19 mouse cellular contexts compared by ENCODE assay signal in genomic region chr2:22149721-22150120, GRCm38 (mm10).
A peak's percentile ranks its signal among the peaks of the same experiment; 100 is the strongest.
DNase-seq lines count a peak whose midpoint lies in the region; ATAC-seq and TF ChIP-seq lines count a peak whose summit lies in the region.
"Had no signal": no experiment of that assay in that cellular context is flagged by ENCODE, and none has a peak within 500 bp of the region (broad histone marks: within the 10 kb centered on the region; RNA-seq: fewer than 3 reads in every experiment).

No protein-coding gene starts in this region.

- no peak for TF ChIP-seq CTCF in forebrain, postnatal 0 days (IDR thresholded peaks at IDR 0.05; ENCODE audit: low read depth)
- no peak for TF ChIP-seq CTCF in lung, postnatal 0 days (IDR thresholded peaks at IDR 0.05)

- H3K36me3 ChIP-seq in forebrain, embryonic 14.5 days (ENCODE audit: control insufficient read depth, insufficient read depth, low read length), result no peaks in the 10 kb centered on the region
- no peaks in the 10 kb centered on the region for H3K36me3 ChIP-seq in forebrain, postnatal 0 days (ENCODE audit: insufficient read depth)
- no peaks in the 10 kb centered on the region for H3K36me3 ChIP-seq in hindbrain, embryonic 12.5 days
- no peaks in the 10 kb centered on the region for H3K36me3 ChIP-seq in midbrain, embryonic 12.5 days
- H3K36me3 ChIP-seq in lung, postnatal 0 days (ENCODE audit: insufficient read depth, low read length), result no peaks in the 10 kb centered on the region
- H3K36me3 ChIP-seq: heart, embryonic 13.5 days; limb, embryonic 10.5 days; liver, embryonic 12.5 days had no signal

- TF ChIP-seq EP300 in lung, postnatal 0 days (IDR thresholded peaks at IDR 0.05), result no peak

- H3K27ac ChIP-seq in forebrain, embryonic 14.5 days (ENCODE audit: low read depth, low read length), result no peak overlapping the region
- H3K27ac ChIP-seq in forebrain, postnatal 0 days (ENCODE audit: low read depth, low read length), result no peak overlapping the region
- H3K27ac ChIP-seq in hindbrain, embryonic 12.5 days, result no peak overlapping the region
- no peak overlapping the region for H3K27ac ChIP-seq in midbrain, embryonic 12.5 days (replicated peaks)
- no peak overlapping the region for H3K27ac ChIP-seq in lung, postnatal 0 days (ENCODE audit: low read length)
- H3K27ac ChIP-seq: heart, embryonic 13.5 days; limb, embryonic 10.5 days; liver, embryonic 12.5 days had no signal

- H3K9me3 ChIP-seq in forebrain, embryonic 14.5 days (replicated peaks; ENCODE audit: control insufficient read depth, low read length), result no peaks in the 10 kb centered on the region
- no peaks in the 10 kb centered on the region for H3K9me3 ChIP-seq in forebrain, postnatal 0 days (ENCODE audit: low read length)
- no peaks in the 10 kb centered on the region for H3K9me3 ChIP-seq in hindbrain, embryonic 12.5 days (replicated peaks)
- H3K9me3 ChIP-seq in midbrain, embryonic 12.5 days, result no peaks in the 10 kb centered on the region
- no peaks in the 10 kb centered on the region for H3K9me3 ChIP-seq in lung, postnatal 0 days (ENCODE audit: low read length)
- H3K9me3 ChIP-seq: heart, embryonic 13.5 days; limb, embryonic 10.5 days; liver, embryonic 12.5 days had no signal

- ATAC-seq in forebrain, embryonic 14.5 days, result no peak
- no peak for ATAC-seq in forebrain, postnatal 0 days
- ATAC-seq in hindbrain, embryonic 12.5 days (ENCODE audit: low FRiP score), result peak; percentile 67
- ATAC-seq in midbrain, embryonic 12.5 days (ENCODE audit: low FRiP score, low read depth), result peak; percentile 56
- no peak for ATAC-seq in lung, postnatal 0 days
- ATAC-seq: intestine, postnatal 0 days; liver, embryonic 12.5 days had no signal

- H3K27me3 ChIP-seq in forebrain, embryonic 14.5 days (replicated peaks; ENCODE audit: control insufficient read depth, insufficient read depth, low read length), result no peaks in the 10 kb centered on the region
- H3K27me3 ChIP-seq in forebrain, postnatal 0 days (ENCODE audit: insufficient read depth, low read length), result no peaks in the 10 kb centered on the region
- H3K27me3 ChIP-seq in hindbrain, embryonic 12.5 days, result no peaks in the 10 kb centered on the region
- no peaks in the 10 kb centered on the region for H3K27me3 ChIP-seq in midbrain, embryonic 12.5 days
- no peaks in the 10 kb centered on the region for H3K27me3 ChIP-seq in lung, postnatal 0 days (replicated peaks; ENCODE audit: insufficient read depth, low read length)
- H3K27me3 ChIP-seq: CH12.LX; heart, embryonic 13.5 days; liver, embryonic 12.5 days had no signal

- H3K4me1 ChIP-seq in forebrain, embryonic 14.5 days (ENCODE audit: control insufficient read depth, insufficient read depth, low read length), result no peaks in the 10 kb centered on the region
- H3K4me1 ChIP-seq in forebrain, postnatal 0 days (ENCODE audit: insufficient read depth), result no peaks in the 10 kb centered on the region
- peaks cover 2% of the 10 kb centered on the region; the same call in 1 of the 2 replicates for H3K4me1 ChIP-seq in hindbrain, embryonic 12.5 days
- H3K4me1 ChIP-seq in midbrain, embryonic 12.5 days, result peaks cover 4% of the 10 kb centered on the region; the same call in 1 of the 2 replicates
- no peaks in the 10 kb centered on the region for H3K4me1 ChIP-seq in lung, postnatal 0 days (ENCODE audit: insufficient read depth, low read depth, low read length)
- H3K4me1 ChIP-seq: heart, embryonic 13.5 days; limb, embryonic 10.5 days; liver, embryonic 12.5 days had no signal

- no peak overlapping the region for H3K9ac ChIP-seq in forebrain, embryonic 14.5 days (ENCODE audit: low read length)
- H3K9ac ChIP-seq in forebrain, postnatal 0 days, result no peak overlapping the region
- H3K9ac ChIP-seq in hindbrain, embryonic 12.5 days, result no peak overlapping the region
- H3K9ac ChIP-seq in midbrain, embryonic 12.5 days (replicated peaks), result no peak overlapping the region
- no peak overlapping the region for H3K9ac ChIP-seq in lung, postnatal 0 days (replicated peaks; ENCODE audit: low read depth)
- H3K9ac ChIP-seq: heart, embryonic 13.5 days; liver, embryonic 12.5 days had no signal

- no peak overlapping the region for H3K4me2 ChIP-seq in forebrain, embryonic 14.5 days (ENCODE audit: low read length)
- H3K4me2 ChIP-seq in forebrain, postnatal 0 days (ENCODE audit: low read depth), result no peak overlapping the region
- no peak overlapping the region for H3K4me2 ChIP-seq in hindbrain, embryonic 12.5 days (replicated peaks)
- H3K4me2 ChIP-seq in midbrain, embryonic 12.5 days (replicated peaks), result no peak overlapping the region
- no peak overlapping the region for H3K4me2 ChIP-seq in lung, postnatal 0 days (replicated peaks; ENCODE audit: low read depth, low read length)
- H3K4me2 ChIP-seq: heart, embryonic 13.5 days; liver, embryonic 12.5 days had no signal

- peak; percentile 39 for DNase-seq in forebrain, embryonic 14.5 days (ENCODE audit: low spot score)
- no peak for DNase-seq in forebrain, postnatal 0 days
- no peak for DNase-seq in lung, postnatal 4 days
- no peak for DNase-seq in right cerebral cortex, postnatal 36 days (ENCODE audit: low spot score in 2 of 2)
- DNase-seq in lung, postnatal 0 days (ENCODE audit: low spot score), result no peak
- no peak for DNase-seq in liver
- DNase-seq: adrenal gland, adult 8-10 months; cerebellum, adult 2 months; heart, postnatal 36 days; kidney, postnatal 14 days; right cerebral cortex, postnatal 25 days; thymus, postnatal 14 days had no signal

- 10% methylated on average over 2 of the region's 2 CpGs for WGBS in forebrain, embryonic 14.5 days
- WGBS in forebrain, postnatal 0 days, result 19% methylated on average over 2 of the region's 2 CpGs
- 13% methylated on average over 2 of the region's 2 CpGs for WGBS in hindbrain, embryonic 12.5 days
- WGBS in midbrain, embryonic 12.5 days, result 5% methylated on average over 2 of the region's 2 CpGs
- 33% methylated on average over 2 of the region's 2 CpGs for WGBS in lung, postnatal 0 days

- no peak overlapping the region for H3K4me3 ChIP-seq in forebrain, embryonic 14.5 days (ENCODE audit: low read depth, low read length)
- no peak overlapping the region for H3K4me3 ChIP-seq in forebrain, postnatal 0 days (ENCODE audit: low read depth, low read length)
- H3K4me3 ChIP-seq in hindbrain, embryonic 12.5 days, result no peak overlapping the region
- no peak overlapping the region for H3K4me3 ChIP-seq in midbrain, embryonic 12.5 days
- no peak overlapping the region for H3K4me3 ChIP-seq in lung, postnatal 0 days (ENCODE audit: low read depth, low read length)
- H3K4me3 ChIP-seq: heart, embryonic 13.5 days; limb, embryonic 10.5 days; liver, embryonic 12.5 days had no signal

Comparison
In these comparisons a context has a peak if more than half of its experiments do, and no peak if none do; other contexts are left out.
1. ATAC-seq: peak in hindbrain, embryonic 12.5 days (single experiment) and midbrain, embryonic 12.5 days (single experiment); none in forebrain, embryonic 14.5 days (single experiment), forebrain, postnatal 0 days (single experiment) and lung, postnatal 0 days (single experiment).